Mouse (Mus musculus) embryonic fibroblast, embryonic 13.5 days (primary cell): Measurements from ENCODE around the gene Edrf1.

Source experiments
- CTCF ChIP-seq: IDR thresholded peaks from 2 replicates; pipeline ENCODE4 v1.5.1; 2011; ENCODE audit warnings: mild to moderate bottlenecking, control low read depth, low read length, moderate library complexity, borderline replicate concordance; ENCODE audit not compliant: insufficient read depth
- POLR2A ChIP-seq: IDR thresholded peaks from 2 replicates; pipeline ENCODE4 v1.6.1; 2011; ENCODE audit warnings: low read depth, mild to moderate bottlenecking, control low read depth, low read length, moderate library complexity

- TF ChIP-seq POLR2A (no peak), CTCF (no peak)
These were observed 25.1 kb downstream of the Edrf1 start for GRCm38 (mm10) chr7:133662467-133662866.
